Mouse (Mus musculus): Measurements from ENCODE around the gene Tango2. TPM values are rescaled to one million over a fixed set of nuclear protein-coding genes. Genes with fewer than 3 reads are reported as not detected.

The Tango2 gene
- polyA plus RNA-seq, 1 experiment = 20.6 TPM

- no peak for TF ChIP-seq FOSL1 (IDR thresholded peaks at IDR 0.05; ENCODE audit: insufficient read depth, low read length, poor library complexity, severe bottlenecking)
- TF ChIP-seq MYOG (IDR thresholded peaks at IDR 0.05; ENCODE audit: control insufficient read depth, extremely low read depth, insufficient read length) = no peak
- no peak for TF ChIP-seq CEBPB (IDR thresholded peaks at IDR 0.05; ENCODE audit: low read depth)
- TF ChIP-seq MYOD1 (IDR thresholded peaks at IDR 0.05; ENCODE audit: control insufficient read depth, insufficient read length, low read depth) = no peak
- no peak for TF ChIP-seq USF1 (IDR thresholded peaks at IDR 0.05; ENCODE audit: low read depth)
- TF ChIP-seq CTCF (IDR thresholded peaks at IDR 0.05; ENCODE audit: control insufficient read depth, insufficient read depth, insufficient read length) = no peak
- TF ChIP-seq MAX (IDR thresholded peaks at IDR 0.05) = no peak
- peak overlapping the region; percentile 97 for H3K4me3 ChIP-seq (ENCODE audit: insufficient read depth, poor library complexity, severe bottlenecking)
- peaks cover 80% of the 10 kb centered on the region for H3K36me3 ChIP-seq (ENCODE audit: control insufficient read depth, insufficient read depth)
- peaks cover 63% of the 10 kb centered on the region for H3K79me2 ChIP-seq (ENCODE audit: control insufficient read depth, insufficient read depth)
- H3K79me3 ChIP-seq (ENCODE audit: low read depth) = peaks cover 39% of the 10 kb centered on the region
- H3K27me3 ChIP-seq (ENCODE audit: control insufficient read depth, insufficient read depth, insufficient read length) = no peaks in the 10 kb centered on the region
- no peak overlapping the region for H3ac ChIP-seq (ENCODE audit: control insufficient read depth, insufficient read length, low read depth)
Observed at GRCm38 (mm10) chr16:18250828-18251790, 96.8 kb downstream of the Tango2 start.

Small RNA genes within 50 kb of the gene (microRNA-seq; reads per million reads assigned to microRNA genes)
- gene Gm24572 (ENCODE audit: borderline microRNAs expressed) = 4.1 reads per million, percentile 50 among the genes with 10 or more reads in this experiment
- not detected for gene Gm26219 (ENCODE audit: borderline microRNAs expressed)
- gene Mir1306 (ENCODE audit: borderline microRNAs expressed) = 142 reads per million, percentile 75 among the genes with 10 or more reads in this experiment
- 433 reads per million, percentile 82 among the genes with 10 or more reads in this experiment for gene Mir185 (ENCODE audit: borderline microRNAs expressed)

Other genes starting within 250 kb of the Tango2 start
- gene Rtn4r, start 220.5 kb downstream of the Tango2 start, polyA plus RNA-seq (2012; fragmentation: generic; extraction: Trizol) = 0.11 TPM
- 0.04 TPM for gene Ccdc188, start 130.2 kb downstream of the Tango2 start, polyA plus RNA-seq (2012; fragmentation: generic; extraction: Trizol)
- gene Zdhhc8, start 113.0 kb downstream of the Tango2 start, polyA plus RNA-seq (2012; fragmentation: generic; extraction: Trizol) = 37.4 TPM
- 79.2 TPM for gene Trmt2a, start 99.4 kb downstream of the Tango2 start, polyA plus RNA-seq (2012; fragmentation: generic; extraction: Trizol)
- gene Ranbp1, start 99.4 kb downstream of the Tango2 start, polyA plus RNA-seq (2012; fragmentation: generic; extraction: Trizol) = 422 TPM
- gene Gm49776, start 89.8 kb downstream of the Tango2 start, polyA plus RNA-seq (2012; fragmentation: generic; extraction: Trizol) = 0.46 TPM
- 22.0 TPM for gene Dgcr8, start 58.9 kb downstream of the Tango2 start, polyA plus RNA-seq (2012; fragmentation: generic; extraction: Trizol)
- 5.4 TPM for gene Arvcf, start 79 bp upstream of the Tango2 start, polyA plus RNA-seq (2012; fragmentation: generic; extraction: Trizol)
- gene Txnrd2, start 78.3 kb upstream of the Tango2 start, polyA plus RNA-seq (2012; fragmentation: generic; extraction: Trizol) = 19.4 TPM
- 96.2 TPM for gene Comt, start 78.7 kb upstream of the Tango2 start, polyA plus RNA-seq (2012; fragmentation: generic; extraction: Trizol)
- gene Gnb1l, start 150.6 kb upstream of the Tango2 start, polyA plus RNA-seq (2012; fragmentation: generic; extraction: Trizol) = 13.3 TPM
- 10.6 TPM for gene Rtl10, start 150.8 kb upstream of the Tango2 start, polyA plus RNA-seq (2012; fragmentation: generic; extraction: Trizol)
- 12.1 TPM for gene Tbx1, start 242.6 kb upstream of the Tango2 start, polyA plus RNA-seq (2012; fragmentation: generic; extraction: Trizol)